Mouse (Mus musculus) myocyte (in vitro differentiated cells): Measurements from ENCODE around the gene Mfng. TPM values are rescaled to one million over a fixed set of nuclear protein-coding genes. Genes with fewer than 3 reads are reported as not detected.
A peak's percentile ranks its signal among the peaks of the same experiment; 100 is the strongest.

Experiments
- H3K27me3 ChIP-seq: one replicate; pipeline ENCODE4 v1.6.1; 2011; ENCODE audit not compliant: control insufficient read depth, insufficient read depth, insufficient read length
- H3K36me3 ChIP-seq: one replicate; pipeline ENCODE4 v1.6.1; 2011; ENCODE audit not compliant: control insufficient read depth, insufficient read depth
- H3K4me2 ChIP-seq: one replicate; pipeline ENCODE4 v1.6.1; 2011; ENCODE audit warnings: low read depth, control low read depth
- H3K4me3 ChIP-seq: one replicate; pipeline ENCODE4 v1.5.1; 2011; ENCODE audit warnings: mild to moderate bottlenecking, control low read depth, moderate library complexity
- H3K79me2 ChIP-seq: one replicate; pipeline ENCODE4 v1.6.1; 2011; ENCODE audit not compliant: control insufficient read depth, insufficient read depth
- H3ac ChIP-seq: one replicate; pipeline ENCODE4 v1.6.1; 2011; ENCODE audit not compliant: control insufficient read depth, insufficient read length
- CEBPB ChIP-seq: IDR thresholded peaks from 2 replicates; pipeline ENCODE4 v1.6.1; 2011; ENCODE audit warnings: mild to moderate bottlenecking, moderate library complexity; ENCODE audit not compliant: poor library complexity, insufficient read depth, severe bottlenecking
- E2F4 ChIP-seq: IDR thresholded peaks from one replicate; pipeline ENCODE4 v1.6.1; 2011; ENCODE audit warnings: mild to moderate bottlenecking, control low read depth, moderate library complexity; ENCODE audit not compliant: insufficient read depth
- MAX ChIP-seq: IDR thresholded peaks from one replicate; pipeline ENCODE4 v1.6.1; 2011; ENCODE audit warnings: low read depth, mild to moderate bottlenecking, control low read depth
- MYOD1 ChIP-seq, 3 experiments: IDR thresholded peaks; one replicate each; pipeline ENCODE4 v1.6.1; 2011; ENCODE audit warnings: control low read depth in 2 of 3, low read depth in 2 of 3, mild to moderate bottlenecking in 2 of 3, moderate library complexity in 1 of 3; ENCODE audit not compliant: insufficient read length in 2 of 3, control insufficient read depth in 1 of 3
- MYOG ChIP-seq, 3 experiments: IDR thresholded peaks; one replicate each; pipeline ENCODE4 v1.6.1; 2011; ENCODE audit warnings: control low read depth in 2 of 3, low read depth in 2 of 3, mild to moderate bottlenecking in 2 of 3; ENCODE audit not compliant: insufficient read length in 2 of 3, control insufficient read depth in 1 of 3, insufficient read depth in 1 of 3
- POLR2A ChIP-seq: IDR thresholded peaks from one replicate; pipeline ENCODE4 v1.6.1; 2011; ENCODE audit warnings: low read depth, mild to moderate bottlenecking, control low read depth, moderate library complexity; ENCODE audit not compliant: insufficient read length
- POLR2AphosphoS2 ChIP-seq: IDR thresholded peaks from one replicate; pipeline ENCODE4 v1.6.1; 2011; ENCODE audit warnings: low read depth, control low read depth; ENCODE audit not compliant: insufficient read length
- REST ChIP-seq: IDR thresholded peaks from one replicate; pipeline ENCODE4 v1.6.1; 2011; ENCODE audit warnings: mild to moderate bottlenecking, control low read depth, moderate library complexity; ENCODE audit not compliant: insufficient read depth, insufficient read length
- SRF ChIP-seq: IDR thresholded peaks from one replicate; pipeline ENCODE4 v1.6.1; 2011; ENCODE audit warnings: low read depth; ENCODE audit not compliant: control insufficient read depth, insufficient read length
- TCF12 ChIP-seq: IDR thresholded peaks from one replicate; pipeline ENCODE4 v1.6.1; 2011; ENCODE audit warnings: mild to moderate bottlenecking, control low read depth; ENCODE audit not compliant: poor library complexity, insufficient read depth, severe bottlenecking
- TCF3 ChIP-seq: IDR thresholded peaks from one replicate; pipeline ENCODE4 v1.6.1; 2011; ENCODE audit warnings: low read depth, control low read depth; ENCODE audit not compliant: insufficient read length
- USF1 ChIP-seq: IDR thresholded peaks from one replicate; pipeline ENCODE4 v1.6.1; 2011; ENCODE audit warnings: low read depth, mild to moderate bottlenecking, control low read depth, moderate library complexity
- polyA plus RNA-seq: library from polyadenylated mRNA; unstranded; fragments of >200 nt; fragmentation: generic; extraction: Trizol; gene quantifications from one replicate; pipeline ENCODE4 v1.2.1, GENCODE M21; 2012; ENCODE audit warnings: missing spikeins

Gene Mfng
- polyA plus RNA-seq, 1 experiment = 0.06 TPM

DNA sequence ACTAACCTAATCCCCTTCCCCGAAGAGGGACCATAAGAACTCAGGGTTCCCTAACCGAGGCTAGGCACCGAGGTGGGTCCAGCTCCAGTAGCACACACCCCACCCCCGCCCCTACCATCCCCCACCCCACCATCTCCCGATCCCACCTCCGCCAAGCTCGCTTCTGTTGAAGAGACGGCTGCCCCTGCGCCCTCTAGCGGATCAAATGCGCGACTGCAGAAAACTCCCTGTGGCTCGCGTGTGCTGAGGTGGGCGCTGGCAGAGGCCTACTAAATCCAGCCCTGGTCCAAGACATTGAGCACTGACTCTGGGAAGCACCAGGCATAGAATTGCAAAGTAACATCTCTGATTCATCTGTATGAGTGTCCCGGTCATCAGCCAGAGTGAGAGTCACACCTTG, 53.2 kb downstream of the Mfng start:
- H3K4me2 ChIP-seq = peak overlapping the region; percentile 29
- TF ChIP-seq POLR2AphosphoS2 = no peak
- no peak for TF ChIP-seq E2F4
- TF ChIP-seq MAX = no peak
- no peak for TF ChIP-seq POLR2A
- no peak for TF ChIP-seq TCF3
- H3K36me3 ChIP-seq = no peaks in the 10 kb centered on the region
- no peaks in the 10 kb centered on the region for H3K79me2 ChIP-seq
- H3ac ChIP-seq = no peak overlapping the region
- H3K27me3 ChIP-seq = peaks cover 85% of the 10 kb centered on the region
- no peak overlapping the region for H3K4me3 ChIP-seq

DNA sequence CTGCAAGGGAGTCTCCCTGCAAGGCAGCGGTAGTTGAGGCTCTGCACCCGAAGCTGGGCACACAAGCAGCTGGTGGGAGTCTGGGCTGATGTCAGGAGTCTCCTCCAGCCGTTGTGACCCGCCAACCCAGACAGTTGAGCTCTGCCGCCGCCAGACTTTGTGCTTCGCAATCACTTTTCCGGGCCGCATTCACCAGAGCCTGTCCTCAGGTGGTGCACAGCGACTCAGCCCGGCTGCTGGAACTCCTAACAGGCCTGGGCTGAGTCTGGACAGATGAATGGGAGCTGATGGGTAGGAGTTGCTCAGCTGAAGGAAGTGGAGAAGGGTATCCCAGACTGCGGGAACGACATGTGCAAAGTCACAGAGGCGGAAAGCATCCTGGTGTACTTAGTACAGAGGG, 53.9 kb downstream of the Mfng start:
- Histone ChIP-seq H3K79me2 (no peaks in the 10 kb centered on the region), H3ac (no peak overlapping the region), H3K4me2 (no peak overlapping the region), H3K4me3 (no peak overlapping the region), H3K36me3 (no peaks in the 10 kb centered on the region), H3K27me3 (peaks cover 87% of the 10 kb centered on the region)
- TF ChIP-seq REST = no peak

DNA sequence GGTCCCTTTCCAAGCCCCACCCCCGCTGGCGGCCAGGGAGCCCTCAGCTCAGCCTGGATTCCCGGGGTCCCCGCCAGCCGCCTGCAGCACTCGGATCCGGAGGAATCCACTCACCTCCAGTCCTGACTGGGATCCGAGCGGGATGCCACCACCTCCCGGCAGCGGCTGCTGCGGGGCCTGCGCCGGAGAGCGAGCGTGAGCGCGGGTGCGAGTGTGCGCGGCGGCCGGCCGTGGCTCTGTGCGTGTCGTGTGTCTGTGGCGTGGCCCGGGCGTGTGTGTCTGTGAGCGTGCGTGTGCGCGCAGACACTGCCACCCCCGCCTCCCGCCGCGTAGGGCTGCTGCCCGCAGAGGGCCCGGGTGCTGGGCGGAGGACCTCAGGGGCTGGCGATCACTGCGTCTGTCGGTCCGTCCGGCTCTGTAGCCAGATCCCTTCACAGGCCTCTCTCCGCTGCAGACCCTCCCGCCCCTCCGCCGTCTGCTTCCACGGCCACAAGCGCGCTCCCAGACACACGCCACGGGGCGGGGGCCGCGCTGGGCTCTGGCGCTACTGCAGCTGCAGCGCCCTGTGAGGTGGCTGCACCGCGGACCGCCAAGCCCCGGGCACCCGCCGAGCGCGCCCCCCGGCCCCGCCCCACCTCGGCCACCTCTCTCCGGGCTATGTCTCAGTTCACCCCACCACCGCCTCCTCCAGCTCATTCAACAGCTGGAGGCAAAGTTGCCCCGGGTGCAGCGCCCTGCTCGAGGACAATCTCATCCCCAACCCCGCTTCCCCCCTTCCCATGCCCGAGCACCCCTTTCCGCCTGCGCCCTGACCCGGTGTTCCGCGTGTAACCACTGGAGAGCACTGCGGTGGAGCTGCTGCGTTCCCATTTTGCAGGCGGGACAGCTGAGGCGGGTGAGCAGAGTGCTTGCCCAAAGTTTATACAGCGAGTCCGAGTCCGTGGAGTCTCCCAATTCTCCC, 54.7 kb downstream of the Mfng start, which contains the start of gene Elfn2:
TSS of gene Elfn2 (minus strand) at position 482 of the 961 bp plus-strand sequence.
- no peaks in the 10 kb centered on the region for H3K36me3 ChIP-seq
- H3K4me2 ChIP-seq = no peak within 1 kb of the TSS
- no peak for TF ChIP-seq SRF
- TF ChIP-seq MAX = no peak
- TF ChIP-seq TCF12 = no peak
- TF ChIP-seq REST = no peak
- no peak within 1 kb of the TSS for H3K4me3 ChIP-seq
- H3K79me2 ChIP-seq = no peaks in the 10 kb centered on the region
- H3ac ChIP-seq = no peak within 1 kb of the TSS
- peaks cover 87% of the 10 kb centered on the region for H3K27me3 ChIP-seq

DNA sequence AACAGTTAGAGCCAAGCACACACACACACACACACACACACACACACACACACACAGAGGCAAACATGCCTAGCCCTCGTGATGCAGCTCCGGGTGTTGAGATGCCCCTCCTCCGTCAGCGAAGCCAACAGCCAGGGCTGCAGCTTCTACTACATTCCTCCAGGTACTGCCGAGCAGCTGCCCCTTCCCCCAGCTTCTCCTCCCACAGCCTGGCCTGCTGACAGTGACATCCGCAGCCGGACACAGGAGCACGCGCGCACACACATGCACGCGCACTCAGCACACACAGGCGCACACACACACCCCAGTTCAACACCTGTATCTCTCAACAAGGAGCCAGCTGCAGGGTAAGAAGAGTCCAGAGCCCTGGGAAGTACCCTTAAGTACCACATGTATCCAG, 56.3 kb downstream of the Mfng start:
- Histone ChIP-seq H3ac (no peak overlapping the region), H3K4me2 (no peak overlapping the region), H3K4me3 (no peak overlapping the region), H3K27me3 (peaks cover 89% of the 10 kb centered on the region), H3K36me3 (no peaks in the 10 kb centered on the region), H3K79me2 (no peaks in the 10 kb centered on the region)
- no peak for TF ChIP-seq TCF3
- TF ChIP-seq MAX = no peak
- TF ChIP-seq TCF12 = no peak
- no peak for TF ChIP-seq POLR2AphosphoS2
- TF ChIP-seq E2F4 = no peak
- no peak for TF ChIP-seq REST
- no peak for TF ChIP-seq MYOG (IDR thresholded peaks at IDR 0.05; ENCODE audit: control insufficient read depth in 1 of 3, insufficient read depth in 1 of 3, insufficient read length in 2 of 3, low read depth in 2 of 3)
- TF ChIP-seq CEBPB = no peak
- TF ChIP-seq POLR2A = no peak
- TF ChIP-seq SRF = no peak
- TF ChIP-seq MYOD1 (IDR thresholded peaks at IDR 0.05; ENCODE audit: control insufficient read depth in 1 of 3, insufficient read length in 2 of 3, low read depth in 2 of 3) = no peak
- no peak for TF ChIP-seq USF1

- TF ChIP-seq TCF3 (no peak), MYOG (IDR thresholded peaks at IDR 0.05; ENCODE audit: control insufficient read depth in 1 of 3, insufficient read depth in 1 of 3, insufficient read length in 2 of 3, low read depth in 2 of 3) (no peak), POLR2AphosphoS2 (no peak), POLR2A (no peak)
- Histone ChIP-seq H3K4me2 (no peak overlapping the region), H3ac (no peak overlapping the region), H3K36me3 (no peaks in the 10 kb centered on the region), H3K27me3 (peaks cover 99% of the 10 kb centered on the region), H3K79me2 (no peaks in the 10 kb centered on the region), H3K4me3 (no peak overlapping the region)
Measured at GRCm38 (mm10) chr15:78715856-78716255, 57.4 kb downstream of the Mfng start.

- Histone ChIP-seq H3K4me2 (no peak overlapping the region), H3ac (no peak overlapping the region), H3K79me2 (no peaks in the 10 kb centered on the region), H3K27me3 (peaks cover 95% of the 10 kb centered on the region), H3K4me3 (no peak overlapping the region), H3K36me3 (no peaks in the 10 kb centered on the region)
- no peak for TF ChIP-seq MYOD1 (IDR thresholded peaks at IDR 0.05; ENCODE audit: control insufficient read depth in 1 of 3, insufficient read length in 2 of 3, low read depth in 2 of 3)
Measured at GRCm38 (mm10) chr15:78713751-78714150, 59.5 kb downstream of the Mfng start.
